In genomic region chr3:38697871-38698270, GRCm38 (mm10) we compare ENCODE assay signal across 8 mouse cellular contexts.
A peak's percentile ranks its signal among the peaks of the same experiment; 100 is the strongest.
DNase-seq lines count a peak whose midpoint lies in the region; ATAC-seq and TF ChIP-seq lines count a peak whose summit lies in the region.
"Had no signal": no experiment of that assay in that cellular context is flagged by ENCODE, and none has a peak within 500 bp of the region (broad histone marks: within the 10 kb centered on the region; RNA-seq: fewer than 3 reads in every experiment).

No protein-coding gene starts in this region.

- no peak overlapping the region for H3K4me2 ChIP-seq in forebrain, postnatal 0 days (ENCODE audit: low read depth)

- no peak for TF ChIP-seq POLR2A in thymus, adult 2 months (IDR thresholded peaks at IDR 0.05; ENCODE audit: control insufficient read depth, extremely low read depth, insufficient read depth, low read length, poor library complexity)

- no peaks in the 10 kb centered on the region for H3K4me1 ChIP-seq in forebrain, postnatal 0 days (ENCODE audit: insufficient read depth)
- H3K4me1 ChIP-seq in midbrain, embryonic 10.5 days = peaks cover 23% of the 10 kb centered on the region
- peaks cover 5% of the 10 kb centered on the region for H3K4me1 ChIP-seq in thymus, adult 2 months (replicated peaks; ENCODE audit: control insufficient read depth, insufficient read depth, low read length)

- peak; percentile 58 for ATAC-seq in forebrain, postnatal 0 days

- no peak for TF ChIP-seq CTCF in forebrain, postnatal 0 days (IDR thresholded peaks at IDR 0.05; ENCODE audit: low read depth)
- no peak for TF ChIP-seq CTCF in thymus, adult 2 months (IDR thresholded peaks at IDR 0.05; ENCODE audit: borderline replicate concordance, control insufficient read depth, extremely low read depth, insufficient read depth, low read length, poor library complexity)

- H3K27ac ChIP-seq in forebrain, postnatal 0 days (ENCODE audit: low read depth, low read length) = no peak overlapping the region
- peak overlapping the region; percentile 86 for H3K27ac ChIP-seq in midbrain, embryonic 10.5 days (replicated peaks)
- no peak overlapping the region for H3K27ac ChIP-seq in thymus, adult 2 months (ENCODE audit: control insufficient read depth, insufficient read depth, low read length)

- no peaks in the 10 kb centered on the region for H3K27me3 ChIP-seq in forebrain, postnatal 0 days (ENCODE audit: insufficient read depth, low read length)
- H3K27me3 ChIP-seq in midbrain, embryonic 10.5 days (ENCODE audit: low read depth, poor library complexity, severe bottlenecking) = no peaks in the 10 kb centered on the region
- no peaks in the 10 kb centered on the region for H3K27me3 ChIP-seq in thymus, adult 2 months (ENCODE audit: control insufficient read depth, insufficient read depth, low read length)

- no peak overlapping the region for H3K4me3 ChIP-seq in forebrain, postnatal 0 days (ENCODE audit: low read depth, low read length)
- no peak overlapping the region for H3K4me3 ChIP-seq in midbrain, embryonic 10.5 days
- no peak overlapping the region for H3K4me3 ChIP-seq in thymus, adult 2 months (ENCODE audit: control insufficient read depth, insufficient read depth, low read length)

- no peaks in the 10 kb centered on the region for H3K36me3 ChIP-seq in forebrain, postnatal 0 days (ENCODE audit: insufficient read depth)
- no peaks in the 10 kb centered on the region for H3K36me3 ChIP-seq in midbrain, embryonic 10.5 days
- no peaks in the 10 kb centered on the region for H3K36me3 ChIP-seq in thymus, adult 2 months (ENCODE audit: control insufficient read depth, insufficient read depth, low read length)

- DNase-seq in testis, postnatal 14 days (ENCODE audit: low spot score) = peak; percentile 57
- no peak for DNase-seq in testis, postnatal 10 days (ENCODE audit: low spot score)
- peak; percentile 20 for DNase-seq in forebrain, postnatal 0 days
- peak; percentile 44 for DNase-seq in midbrain, embryonic 10.5 days (ENCODE audit: low spot score)
- no peak for DNase-seq in right cerebral cortex, adult 2 months (ENCODE audit: low spot score in 2 of 2)
- no peak for DNase-seq in thymus, adult 2 months
- no peak for DNase-seq in gastrocnemius, postnatal 4 days (ENCODE audit: low spot score in 2 of 2)
- DNase-seq: thymus, postnatal 4 days had no signal

- 8% methylated on average over 8 of the region's 8 CpGs for WGBS in forebrain, postnatal 0 days
- WGBS in midbrain, embryonic 10.5 days = 27% methylated on average over 8 of the region's 8 CpGs
- 66% methylated on average over 8 of the region's 8 CpGs for WGBS in thymus, adult 2 months

- H3K9me3 ChIP-seq in forebrain, postnatal 0 days (ENCODE audit: low read length) = no peaks in the 10 kb centered on the region
- 0 out of 2 replicates have a peak, but pooled peaks cover 6% of the 10 kb centered on the region for H3K9me3 ChIP-seq in midbrain, embryonic 10.5 days (replicated peaks)

- no peak overlapping the region for H3K9ac ChIP-seq in forebrain, postnatal 0 days

Comparison
In these comparisons a context has a peak if more than half of its experiments do, and no peak if none do; other contexts are left out.
1. DNase-seq: peak in testis, postnatal 14 days (single experiment), forebrain, postnatal 0 days (single experiment) and midbrain, embryonic 10.5 days (single experiment); none in testis, postnatal 10 days (single experiment), right cerebral cortex, adult 2 months (0 of 2), thymus, adult 2 months (single experiment) and gastrocnemius, postnatal 4 days (0 of 2).